Mouse (Mus musculus): ENCODE results near the gene Nav1.

Nav1 gene

DNA sequence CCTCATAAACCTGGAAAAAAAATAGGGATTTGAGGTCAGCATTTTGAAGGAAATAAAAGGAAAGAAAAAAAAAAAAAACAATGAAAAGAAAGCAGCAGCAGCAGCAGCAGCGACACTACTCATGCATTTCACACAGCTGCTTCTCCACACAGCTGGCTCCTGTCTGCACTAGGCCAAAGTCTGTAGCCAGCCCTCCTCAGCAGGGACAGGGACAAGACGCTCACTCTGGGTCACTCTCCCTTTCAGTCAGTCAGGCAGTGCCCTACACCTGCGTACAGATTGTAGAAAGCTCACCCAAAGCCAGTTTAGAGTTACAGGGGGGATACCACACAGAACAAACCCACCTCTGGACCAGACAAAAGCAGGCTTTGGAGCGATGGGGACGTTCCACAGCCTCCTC is 149.2 kb downstream of the Nav1 start:
- DNase-seq (ENCODE audit: extremely low spot score, low read depth, low spot score), result no peak

DNA sequence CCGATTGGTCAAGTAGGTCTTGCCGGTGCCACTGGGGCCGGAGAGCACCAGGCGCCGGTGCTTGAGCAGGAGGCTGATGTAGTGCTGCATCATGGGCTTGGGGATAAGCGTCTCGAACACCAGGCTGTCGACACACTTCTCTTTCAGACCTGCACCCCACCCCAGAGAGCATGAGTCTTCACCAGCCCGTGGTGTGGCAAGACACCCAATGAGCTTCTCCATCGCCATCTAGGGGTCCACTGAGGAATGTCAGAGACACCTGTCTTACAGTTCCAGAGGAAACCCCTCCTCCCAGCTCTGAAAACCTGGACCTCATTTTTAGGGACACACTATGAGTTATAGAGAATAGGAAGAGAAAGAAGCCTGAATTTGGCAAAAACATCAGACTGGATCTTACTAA is 154.8 kb downstream of the Nav1 start:
- no peak for DNase-seq (ENCODE audit: extremely low spot score, low read depth, low spot score)

DNA sequence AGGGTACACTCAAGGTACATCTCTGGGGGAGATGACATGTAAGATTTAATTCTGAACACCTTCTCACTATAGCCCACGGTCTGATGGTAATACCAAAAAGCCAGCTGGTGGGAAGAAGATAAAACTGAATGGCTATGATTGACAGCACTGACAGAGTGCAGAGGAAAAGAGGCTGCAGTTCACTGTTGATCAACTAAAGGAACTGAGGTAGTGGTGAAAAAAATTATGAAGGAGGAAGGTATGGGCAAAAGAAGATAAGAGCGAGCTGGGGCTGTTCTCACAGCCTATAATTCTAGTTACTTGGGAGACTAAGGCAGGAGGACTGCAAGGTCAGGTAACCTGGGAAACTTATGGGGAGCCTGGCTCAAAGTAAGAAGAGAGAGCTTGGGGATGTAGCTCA is 155.7 kb downstream of the Nav1 start:
- no peak for DNase-seq (ENCODE audit: extremely low spot score, low read depth, low spot score)

DNA sequence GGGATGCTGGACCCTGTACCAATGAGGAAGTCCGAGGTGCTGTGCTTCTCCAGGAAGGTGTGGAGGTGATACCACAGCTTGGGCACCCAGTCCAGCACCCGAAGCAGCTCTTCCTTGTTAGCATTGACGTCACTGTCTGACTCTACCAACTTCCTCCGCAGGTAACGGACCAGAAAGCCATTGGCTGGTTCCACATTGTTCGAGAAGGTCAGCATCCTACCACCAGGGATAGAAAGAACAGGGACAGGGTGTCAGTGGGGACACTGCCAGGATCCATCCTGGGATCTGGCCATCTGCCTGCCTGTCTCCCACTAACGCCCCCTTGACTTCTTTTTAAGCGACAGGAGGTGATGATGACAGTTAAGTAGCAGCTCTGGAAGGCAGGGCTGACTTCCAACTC is 157.2 kb downstream of the Nav1 start:
- no peak for DNase-seq (ENCODE audit: extremely low spot score, low read depth, low spot score)

DNA sequence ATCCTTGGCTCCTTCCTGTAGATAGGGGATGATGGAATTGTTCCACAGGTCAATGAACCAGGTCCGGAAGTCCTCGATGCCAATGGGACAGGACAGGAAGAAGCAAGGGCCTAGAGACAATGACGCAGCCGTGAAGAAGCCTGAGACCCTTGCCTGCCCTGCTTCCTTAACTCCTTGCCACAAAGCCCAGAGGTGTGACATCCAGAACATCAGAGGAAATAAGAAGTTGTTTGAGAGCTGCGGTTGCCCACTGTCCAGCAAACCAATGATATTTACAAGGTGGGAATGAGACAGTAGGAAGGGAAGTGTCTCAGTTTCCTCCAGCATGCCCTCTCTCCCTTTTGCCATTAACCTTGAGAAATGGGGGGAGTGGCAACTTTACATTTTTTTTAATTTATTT is 158.2 kb downstream of the Nav1 start:
- no peak for DNase-seq (ENCODE audit: extremely low spot score, low read depth, low spot score)

DNA sequence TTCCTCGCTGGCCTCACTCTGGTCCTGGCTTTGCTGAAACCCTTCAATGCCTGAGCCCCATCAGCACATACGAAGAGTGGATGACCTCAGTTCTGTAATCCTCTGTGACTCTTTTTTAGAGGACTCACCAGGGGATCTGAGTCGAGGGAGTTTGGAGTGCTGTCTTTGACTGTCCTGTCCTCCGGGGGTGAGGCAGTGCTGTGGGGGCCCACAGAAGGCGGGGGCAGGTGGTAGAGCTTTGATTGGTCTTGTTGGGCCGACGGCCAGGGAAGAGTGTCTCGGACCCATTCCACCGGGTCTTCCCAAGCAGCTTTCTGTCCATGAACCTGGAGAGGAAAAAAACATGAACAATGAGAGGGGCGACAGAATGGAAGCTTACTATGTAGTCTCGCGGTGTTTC is 163.6 kb downstream of the Nav1 start:
- DNase-seq (ENCODE audit: extremely low spot score, low read depth, low spot score), result no peak

DNA sequence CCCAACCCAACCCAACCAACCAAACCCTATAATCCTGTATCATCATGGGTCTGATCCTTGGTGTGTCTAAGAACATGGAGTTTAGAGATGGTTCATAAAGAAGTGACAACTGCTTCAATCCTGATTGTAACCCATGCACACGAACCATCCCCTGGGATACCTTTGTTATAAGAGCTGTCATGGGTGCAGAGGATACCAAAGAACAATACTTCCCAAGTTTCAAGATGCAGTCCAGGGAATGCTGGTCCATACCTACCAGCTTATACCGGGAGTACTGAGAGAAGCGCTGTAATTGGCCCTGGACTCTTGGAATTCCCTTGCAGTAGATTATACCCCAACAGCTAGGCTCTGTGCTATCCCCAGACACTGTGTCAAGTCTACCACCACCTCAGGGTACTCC is 165.2 kb downstream of the Nav1 start:
- DNase-seq (ENCODE audit: extremely low spot score, low read depth, low spot score), result no peak

DNA sequence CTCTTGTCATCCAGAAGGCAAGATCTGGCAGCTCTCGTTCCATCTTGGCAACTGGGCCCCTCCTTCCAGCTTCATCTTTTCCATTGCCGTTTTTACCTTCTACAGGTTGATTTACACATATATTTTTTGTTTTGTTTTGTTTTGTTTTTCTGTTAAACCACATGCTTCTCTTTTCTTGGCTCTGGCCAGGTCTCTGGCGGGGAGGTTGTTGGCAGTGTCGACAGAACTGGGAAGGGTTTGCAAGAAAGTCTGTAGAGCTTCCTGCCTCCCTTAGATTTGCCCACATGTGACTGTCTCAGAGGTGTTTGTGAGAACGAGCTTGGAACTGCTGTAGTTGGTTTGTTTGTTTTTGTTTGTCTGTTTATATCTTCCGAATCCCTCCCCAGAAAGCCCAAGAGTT is 166.1 kb downstream of the Nav1 start:
- DNase-seq (ENCODE audit: extremely low spot score, low read depth, low spot score), result no peak

DNA sequence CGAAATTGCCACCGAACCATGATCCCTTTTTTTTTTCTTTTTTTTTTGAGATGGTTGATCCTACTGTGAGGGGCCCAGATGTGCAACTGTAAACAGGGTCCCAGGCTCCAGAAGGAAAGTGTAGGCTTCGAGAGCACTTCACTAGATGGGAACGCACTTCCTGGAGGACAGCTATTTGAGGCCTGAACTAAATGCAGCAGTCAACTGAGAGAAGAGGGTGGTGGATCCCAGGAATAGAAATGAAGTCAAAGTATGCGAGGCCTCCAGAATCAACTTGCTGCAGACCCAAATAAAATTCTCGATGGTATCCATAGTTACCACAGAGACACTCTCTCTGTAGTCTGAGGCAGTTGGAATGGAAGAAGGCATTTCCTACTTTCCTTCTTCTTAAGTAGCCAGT is 168.3 kb downstream of the Nav1 start:
- DNase-seq (ENCODE audit: extremely low spot score, low read depth, low spot score), result no peak

DNA sequence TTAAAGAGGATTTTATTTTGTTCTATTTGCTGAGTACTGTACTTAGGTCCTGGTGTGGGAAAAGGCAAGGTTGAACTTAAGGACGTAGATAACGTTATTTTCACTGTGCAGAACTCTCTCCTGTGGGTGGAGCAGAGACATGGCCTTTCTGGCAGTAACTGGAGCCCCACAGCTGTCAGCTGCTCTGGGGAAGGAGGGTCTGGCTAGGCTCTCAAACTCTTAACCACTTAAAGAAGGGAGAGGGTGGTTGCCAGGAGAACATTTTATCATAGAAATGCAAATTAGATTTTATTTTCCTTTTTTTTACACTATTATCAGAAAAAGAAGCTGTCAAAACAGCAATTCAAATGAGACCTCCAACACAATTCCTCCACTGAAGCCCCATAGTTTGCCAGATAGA is 171.3 kb downstream of the Nav1 start:
- DNase-seq (ENCODE audit: extremely low spot score, low read depth, low spot score), result no peak

DNA sequence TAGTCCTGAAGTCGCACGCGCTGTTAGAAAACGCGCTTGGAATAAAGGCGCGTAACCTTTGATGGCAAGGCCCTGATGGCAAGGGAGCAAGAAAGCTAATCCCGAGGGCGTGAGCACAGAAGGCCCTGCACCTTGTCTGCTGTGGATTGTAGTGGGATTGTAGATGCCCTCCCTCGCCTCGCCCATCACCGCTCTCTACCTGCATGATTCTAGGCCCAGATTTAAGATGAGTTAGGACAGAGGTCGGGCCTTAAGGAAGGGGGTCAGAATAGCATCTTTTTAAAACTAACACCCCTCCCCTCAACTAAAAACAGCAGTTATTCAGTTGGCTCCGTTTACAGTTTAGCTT is 176.5 kb downstream of the Nav1 start:
- DNase-seq (ENCODE audit: extremely low spot score, low read depth, low spot score), result no peak

DNA sequence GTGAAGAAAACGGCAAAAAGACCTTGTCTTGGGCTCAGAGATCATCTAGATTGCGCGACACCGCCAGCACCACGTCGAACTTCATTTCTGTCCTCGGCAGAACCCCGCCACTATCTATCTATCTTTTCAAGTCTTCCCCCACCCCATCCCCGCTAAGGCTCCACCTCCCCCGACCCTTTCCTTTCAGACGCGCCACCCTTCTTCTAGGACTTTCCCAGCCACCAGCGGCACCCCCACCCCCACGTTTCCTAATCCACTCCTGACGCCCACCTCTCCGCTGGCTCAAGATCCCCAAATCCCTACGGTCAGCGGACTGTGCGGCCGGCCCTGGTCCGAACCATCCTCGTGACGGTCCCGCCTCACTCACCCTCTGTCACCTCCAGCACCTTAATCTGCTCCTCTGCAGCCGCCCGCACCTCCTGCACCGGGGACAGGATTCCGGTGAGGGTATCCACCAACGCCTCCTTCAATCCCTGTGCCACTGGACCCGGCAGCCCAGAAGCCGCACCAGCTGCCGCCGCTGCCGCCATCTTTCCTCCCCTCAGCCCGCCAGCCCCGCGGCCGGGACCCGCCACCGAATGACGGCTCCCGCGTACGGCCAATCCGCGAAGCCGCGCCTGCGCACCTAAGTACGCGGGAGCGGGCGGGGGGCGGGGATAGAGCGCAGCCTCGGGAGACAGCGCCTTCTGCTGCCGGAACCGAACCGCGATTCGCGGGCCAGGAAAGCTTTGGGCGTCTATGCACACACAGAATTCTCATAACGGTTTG is 177.0 kb downstream of the Nav1 start, which contains the start of gene Ipo9:
TSS of gene Ipo9 (minus strand) at position 599 of the 768 bp plus-strand sequence.
- peak; percentile 44 for DNase-seq (ENCODE audit: extremely low spot score, low read depth, low spot score)

DNA sequence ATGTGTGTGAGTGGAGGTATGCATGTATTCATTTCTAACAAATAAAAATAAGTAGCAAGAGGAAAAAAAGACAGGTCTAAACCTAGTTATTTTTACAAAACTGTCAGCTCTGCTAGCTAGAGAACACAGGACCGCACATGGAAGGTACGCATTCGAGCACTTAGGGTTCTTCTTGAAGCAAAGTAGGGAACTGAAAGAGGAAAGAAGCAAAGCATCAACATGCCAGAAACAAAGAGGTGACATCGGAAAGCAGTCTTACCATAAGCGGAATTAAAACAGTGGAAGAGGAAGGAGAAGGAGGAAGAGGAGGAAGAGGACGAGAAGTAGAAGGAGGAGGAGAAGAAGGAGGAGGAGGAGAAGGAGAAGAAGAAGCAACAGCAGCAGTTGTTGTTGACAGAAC is 179.7 kb downstream of the Nav1 start:
- no peak for DNase-seq (ENCODE audit: extremely low spot score, low read depth, low spot score)

DNA sequence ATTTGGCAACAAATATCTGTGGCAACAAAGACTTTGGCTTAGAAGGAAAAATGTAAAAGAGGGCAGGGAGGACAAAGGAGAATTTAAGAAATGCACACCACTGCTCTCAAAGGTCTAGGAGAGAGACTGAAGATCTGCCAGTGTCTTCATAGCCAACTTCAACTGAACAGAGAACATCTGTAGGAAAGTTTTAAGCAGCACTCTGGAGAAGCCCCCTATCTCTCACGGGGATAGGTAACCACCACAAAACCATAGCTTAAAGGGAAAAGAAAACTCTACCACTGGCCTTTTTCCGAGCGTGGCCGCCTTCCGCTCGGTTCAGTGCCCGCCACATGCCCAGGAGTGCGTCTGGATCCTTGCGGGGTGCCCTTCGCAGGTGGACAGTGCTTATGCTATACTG is 180.4 kb downstream of the Nav1 start:
- no peak for DNase-seq (ENCODE audit: extremely low spot score, low read depth, low spot score)

DNA sequence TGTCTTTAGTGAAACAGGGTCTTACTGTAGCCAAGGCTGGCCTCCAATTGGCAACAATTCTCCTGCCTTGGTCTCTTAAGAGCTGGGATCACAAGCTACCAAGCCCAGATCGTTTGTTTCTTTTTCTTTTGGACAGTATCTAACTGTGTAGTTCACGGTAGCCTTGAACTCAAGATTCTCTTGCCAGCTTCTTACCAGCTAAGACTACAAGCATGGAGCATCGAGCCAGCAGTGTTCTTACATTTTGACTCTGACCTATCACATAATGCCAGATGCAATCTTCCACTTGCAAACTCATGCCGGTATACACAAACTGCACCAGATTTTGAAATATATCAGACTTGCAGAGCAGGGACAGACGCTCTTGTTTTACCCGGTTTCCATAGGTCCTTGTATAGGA is 184.3 kb downstream of the Nav1 start:
- no peak for DNase-seq (ENCODE audit: extremely low spot score, low read depth, low spot score)

DNA sequence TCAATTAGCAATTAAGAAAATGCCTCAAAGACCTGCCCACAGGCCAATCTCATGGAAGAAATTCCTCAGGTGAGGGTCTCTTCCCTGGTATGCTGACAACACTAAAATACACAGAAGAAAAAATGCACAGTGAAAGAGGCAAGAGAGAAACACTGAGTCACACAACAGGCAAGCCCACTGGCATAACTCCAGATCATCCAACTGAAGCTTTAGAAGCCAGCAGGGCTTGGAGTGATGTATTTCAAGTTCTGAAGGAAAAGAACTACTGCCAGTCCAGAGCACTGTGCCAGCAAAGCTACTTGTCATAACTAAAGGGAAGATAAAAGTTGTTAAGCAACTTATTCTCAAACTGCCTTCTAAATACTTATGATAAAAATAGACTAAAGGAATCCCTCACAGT is 193.1 kb downstream of the Nav1 start:
- no peak for DNase-seq (ENCODE audit: extremely low spot score, low read depth, low spot score)

DNA sequence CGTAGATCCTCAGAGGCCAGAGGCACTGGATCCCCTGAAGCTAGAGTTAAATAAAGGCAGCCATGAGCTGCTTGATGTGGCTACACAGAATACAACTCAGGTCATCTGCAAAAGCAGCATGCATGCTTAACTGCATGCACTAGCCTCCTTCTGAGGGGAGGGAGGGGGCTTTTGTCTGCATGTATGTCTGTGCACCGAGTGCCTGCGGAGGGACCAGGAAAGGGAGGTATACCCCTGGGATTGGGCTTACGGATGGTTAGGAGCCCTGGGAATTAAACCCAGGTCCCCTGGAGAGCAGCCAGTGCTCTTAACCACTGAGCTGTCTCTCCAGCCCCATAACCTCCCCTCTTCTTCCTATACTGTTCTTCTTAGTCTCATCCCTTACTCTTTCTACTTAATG is 195.0 kb downstream of the Nav1 start:
- DNase-seq (ENCODE audit: extremely low spot score, low read depth, low spot score), result no peak

DNA sequence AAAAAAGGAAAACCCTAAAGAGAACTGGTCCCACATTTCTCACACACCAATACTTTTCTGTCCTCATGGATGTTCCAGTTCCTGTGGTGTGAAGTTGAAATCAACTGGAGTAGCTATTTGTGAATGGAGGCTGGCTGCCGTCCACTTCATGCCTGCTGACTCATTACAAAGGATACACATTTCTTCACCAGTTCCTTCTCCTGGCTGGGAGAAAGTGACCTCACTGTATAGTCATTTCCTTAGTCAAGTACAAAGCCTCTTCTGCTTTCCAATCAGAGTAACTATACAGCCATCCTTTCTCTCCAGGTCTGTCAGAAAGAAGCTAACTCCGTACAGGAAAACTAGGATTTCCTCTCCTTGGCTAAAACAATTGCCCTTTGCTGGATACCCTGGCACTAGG is 196.1 kb downstream of the Nav1 start:
- DNase-seq (ENCODE audit: extremely low spot score, low read depth, low spot score), result no peak

DNA sequence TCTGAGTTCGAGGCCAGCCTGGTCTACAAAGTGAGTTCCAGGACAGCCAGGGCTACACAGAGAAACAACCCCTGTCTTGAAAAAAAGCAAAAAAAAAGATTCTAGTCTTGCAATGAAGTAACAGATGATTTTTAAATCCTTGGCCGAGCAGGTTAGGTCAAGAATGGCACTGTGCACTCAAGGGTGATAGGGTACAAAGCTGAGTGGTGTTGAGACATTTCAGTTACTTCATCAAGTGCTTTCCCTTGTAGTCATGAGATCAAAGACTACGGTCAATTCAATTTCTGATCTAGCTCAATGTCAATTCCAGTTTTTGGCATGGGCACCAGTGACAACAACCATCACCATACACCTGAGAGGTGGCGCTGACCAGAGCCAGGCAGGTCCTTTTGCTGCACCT is 198.1 kb downstream of the Nav1 start:
- DNase-seq (ENCODE audit: extremely low spot score, low read depth, low spot score), result no peak

DNA sequence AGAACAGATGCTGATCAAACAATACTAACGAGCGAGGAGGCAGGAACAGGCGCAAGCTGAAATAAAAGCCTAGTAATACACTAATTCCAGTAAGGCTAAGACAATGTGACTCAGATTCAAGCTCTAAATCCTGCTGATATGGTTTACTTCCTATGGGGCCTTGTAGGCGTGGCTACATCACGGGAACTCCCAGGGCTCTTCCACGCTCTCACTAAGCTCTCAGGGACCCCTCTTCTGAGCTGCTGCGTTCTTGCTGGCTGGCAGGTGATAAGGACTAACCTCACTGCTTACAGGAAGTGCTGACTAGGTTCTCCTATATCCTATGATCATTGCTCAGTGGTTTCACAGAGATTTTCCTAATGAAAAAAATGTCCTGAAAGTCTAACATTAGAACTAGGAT is 201.7 kb downstream of the Nav1 start:
- DNase-seq (ENCODE audit: extremely low spot score, low read depth, low spot score), result no peak

DNA sequence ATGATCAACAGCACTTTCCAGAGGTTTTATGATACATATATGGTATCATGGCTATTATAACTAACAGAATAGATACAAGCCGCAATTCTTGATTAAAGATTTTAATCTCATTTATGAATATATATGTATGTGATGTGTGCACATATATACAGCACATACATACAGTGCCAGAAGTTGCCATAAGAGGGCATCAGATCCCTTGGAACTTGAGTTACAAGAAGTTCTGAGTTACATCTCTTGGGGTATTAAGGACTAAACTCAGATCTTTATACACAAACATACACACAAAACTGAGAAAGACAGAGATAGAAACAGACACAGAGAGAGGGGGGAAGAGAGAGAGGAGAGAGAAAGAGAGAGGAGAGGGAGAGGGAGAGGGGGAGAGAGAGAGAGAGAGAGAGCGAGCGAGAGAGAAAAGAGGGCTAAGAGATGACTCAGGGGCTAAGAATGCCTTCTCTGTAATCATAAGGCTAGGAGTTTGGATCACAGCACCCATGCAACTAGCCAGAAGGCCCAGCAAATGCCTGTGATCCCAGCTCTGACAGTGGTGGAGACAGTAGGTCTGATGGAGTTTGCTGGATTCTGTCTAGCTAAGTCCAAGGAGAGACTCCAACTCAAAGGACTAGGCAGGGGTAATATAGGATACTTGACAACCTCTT is 205.5 kb downstream of the Nav1 start:
- DNase-seq (ENCODE audit: extremely low spot score, low read depth, low spot score), result no peak

DNA sequence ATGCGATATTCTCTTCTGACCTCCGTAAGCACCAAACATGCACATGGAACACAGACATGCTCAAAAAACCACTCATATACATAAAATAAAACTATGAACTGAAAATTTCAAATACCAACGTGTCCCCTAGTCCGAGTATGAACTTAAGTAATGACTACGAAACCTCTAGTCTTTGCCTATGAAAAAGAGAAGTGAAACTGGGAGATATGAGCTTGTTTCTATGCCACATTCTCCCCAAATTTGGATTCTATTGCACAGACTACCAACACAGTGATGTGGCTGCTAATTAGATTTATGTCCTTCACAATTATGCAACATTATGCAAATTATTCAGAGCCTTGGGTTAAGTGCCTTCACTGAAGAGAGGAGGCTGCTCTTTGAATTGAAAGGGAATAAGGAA is 207.6 kb downstream of the Nav1 start:
- DNase-seq (ENCODE audit: extremely low spot score, low read depth, low spot score), result no peak

DNA sequence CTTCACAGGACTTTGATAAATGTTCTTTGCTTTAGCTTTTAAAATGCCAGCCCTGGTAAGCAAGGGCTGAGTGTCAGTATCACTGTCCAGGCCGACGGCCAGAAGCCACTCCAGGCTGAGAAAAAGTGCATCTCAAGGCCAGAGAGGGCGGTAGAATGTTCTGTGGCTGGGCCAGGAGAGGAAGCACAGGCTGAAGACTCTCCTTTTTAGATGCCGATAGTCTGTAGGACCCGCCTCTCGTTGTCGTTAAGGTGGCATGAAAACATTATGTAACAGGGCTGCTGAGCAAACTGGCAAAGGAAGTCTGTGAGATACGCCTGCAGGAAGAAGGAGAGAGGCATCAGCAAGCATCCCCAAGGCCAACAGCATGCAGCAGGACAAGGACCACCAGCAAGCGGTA is 221.9 kb downstream of the Nav1 start:
- no peak for DNase-seq (ENCODE audit: extremely low spot score, low read depth, low spot score)
